Mouse (Mus musculus) stomach, postnatal 0 days (tissue): ENCODE measurements at regions not wholly inside any gene's neighbourhood (a gene's known extent, or its start where the extent isn't known, plus 50 kb on each side); places are given as distances from the start of the nearest gene placed in this dataset.

Source experiments
- CTCF ChIP-seq: IDR thresholded peaks from 2 replicates; pipeline ENCODE4 v1.5.1; 2016; ENCODE audit warnings: antibody characterized with exemption, low read depth, mild to moderate bottlenecking, moderate library complexity
- EP300 ChIP-seq: optimal IDR thresholded peaks from 2 replicates; pipeline ENCODE3; 2016; ENCODE audit warnings: antibody characterized with exemption

- no peak for TF ChIP-seq CTCF
- no peak for TF ChIP-seq EP300
Observed at GRCm38 (mm10) chr4:106255959-106256609, 59.9 kb upstream of the Usp24 start.
